Mouse (Mus musculus) stomach, embryonic 15.5 days (tissue): Measurements from ENCODE around the gene Defb23. TPM values are rescaled to one million over a fixed set of nuclear protein-coding genes. Genes with fewer than 3 reads are reported as not detected.
A peak's percentile ranks its signal among the peaks of the same experiment; 100 is the strongest.

Source experiments
- ATAC-seq: fragments of 200-750 bp; cut with Nextera tagmentation; 2 replicates; pipeline ENCODE4 v1.8.0; 2017; ENCODE audit warnings: low read depth, moderate number of reproducible peaks, moderate TSS enrichment; ENCODE audit not compliant: insufficient read depth, low FRiP score
- H3K27ac ChIP-seq: fragments of 300-500 bp; sonication (generic); 2 replicates; pipeline ENCODE4 v1.5.1; 2015; ENCODE audit warnings: mild to moderate bottlenecking, inconsistent platforms
- H3K27me3 ChIP-seq: fragments of 300-500 bp; sonication (generic); replicated peaks from 2 replicates; pipeline ENCODE4 v1.6.1; 2015; ENCODE audit warnings: inconsistent platforms
- H3K36me3 ChIP-seq: fragments of 300-500 bp; sonication (generic); 2 replicates; pipeline ENCODE4 v1.6.1; 2015; ENCODE audit warnings: inconsistent platforms
- H3K4me1 ChIP-seq: fragments of 300-500 bp; sonication (generic); 2 replicates; pipeline ENCODE4 v1.6.1; 2015; ENCODE audit warnings: inconsistent platforms
- H3K4me2 ChIP-seq: fragments of 300-500 bp; sonication (generic); 2 replicates; pipeline ENCODE4 v1.6.1; 2015; ENCODE audit warnings: mild to moderate bottlenecking, inconsistent platforms
- H3K4me3 ChIP-seq: fragments of 300-500 bp; sonication (generic); replicated peaks from 2 replicates; pipeline ENCODE4 v1.5.1; 2015; ENCODE audit warnings: inconsistent platforms
- H3K9ac ChIP-seq: fragments of 300-500 bp; sonication (generic); 2 replicates; pipeline ENCODE4 v1.6.1; 2015; ENCODE audit warnings: inconsistent platforms
- H3K9me3 ChIP-seq: fragments of 300-500 bp; sonication (generic); 2 replicates; pipeline ENCODE4 v1.6.1; 2016; ENCODE audit warnings: inconsistent platforms
- WGBS: fragments of 180-500 bp; shearing (Covaris S2); methylation state at CpG from one replicate; pipeline ENCODE4 v1.1.7; 2015; 5-methylcytosine and 5-hydroxymethylcytosine counted together
- polyA plus RNA-seq: library from polyadenylated mRNA; unstranded; fragments of >200 nt; fragmentation: Nextera tagmentation; extraction: Ambion mirVana; gene quantifications from 2 replicates; pipeline ENCODE4 v1.2.1, GENCODE M21; 2015

Defb23 gene
- polyA plus RNA-seq, 1 experiment from 2014 or later: not detected

DNA sequence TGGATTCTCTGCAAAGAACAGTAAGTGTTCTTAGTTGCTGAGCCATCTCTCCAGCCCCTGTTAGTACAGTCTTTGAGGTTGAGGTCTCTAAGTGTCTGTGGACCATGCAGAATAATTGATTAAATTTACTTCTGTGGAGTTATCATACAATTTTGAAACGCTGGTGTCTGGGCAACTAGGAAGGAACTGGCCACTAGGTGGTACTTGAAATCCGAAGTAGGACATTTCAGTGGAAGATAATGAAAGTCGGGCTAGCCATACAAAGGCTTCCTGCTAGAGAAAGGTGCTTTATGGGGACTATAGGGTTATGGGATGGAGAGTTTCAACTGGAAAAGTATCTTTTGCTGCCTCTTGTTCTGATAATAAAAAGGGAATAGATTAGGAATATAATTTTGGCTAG is 8.0 kb upstream of the Defb23 start:
- H3K9ac ChIP-seq: no peak overlapping the region
- ATAC-seq: no peak
- H3K36me3 ChIP-seq: no peaks in the 10 kb centered on the region
- WGBS: 26% methylated on average over 3 of the region's 3 CpGs
- H3K9me3 ChIP-seq: no peaks in the 10 kb centered on the region
- H3K27ac ChIP-seq: no peak overlapping the region
- H3K4me2 ChIP-seq: no peak overlapping the region
- no peak overlapping the region for H3K4me3 ChIP-seq
- no peaks in the 10 kb centered on the region for H3K27me3 ChIP-seq
- H3K4me1 ChIP-seq: no peaks in the 10 kb centered on the region

DNA sequence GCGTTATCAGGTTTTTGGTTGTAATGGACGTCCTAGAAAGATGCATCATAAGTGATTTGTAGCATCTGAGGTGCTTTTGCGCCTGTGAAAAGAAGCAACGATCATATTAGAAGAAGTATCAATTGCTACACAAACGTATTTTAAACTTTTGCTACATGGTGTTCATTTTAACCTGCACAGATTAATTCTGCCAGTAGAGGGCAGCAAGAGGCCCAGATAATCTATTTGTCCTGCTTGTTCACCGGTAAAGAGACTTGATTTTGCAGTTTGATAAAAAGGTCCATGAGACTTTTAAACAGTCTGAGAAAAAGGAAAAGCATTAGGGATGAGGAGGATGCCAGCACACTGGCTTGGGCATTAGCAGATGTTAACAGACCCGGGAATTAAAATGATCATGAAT is 6.6 kb upstream of the Defb23 start:
- WGBS: 26% methylated on average over 7 of the region's 7 CpGs
- no peak for ATAC-seq
- Histone ChIP-seq H3K4me3 (no peak overlapping the region), H3K9ac (no peak overlapping the region), H3K9me3 (no peaks in the 10 kb centered on the region), H3K4me1 (no peaks in the 10 kb centered on the region), H3K27ac (no peak overlapping the region), H3K27me3 (no peaks in the 10 kb centered on the region), H3K4me2 (no peak overlapping the region), H3K36me3 (no peaks in the 10 kb centered on the region)

DNA sequence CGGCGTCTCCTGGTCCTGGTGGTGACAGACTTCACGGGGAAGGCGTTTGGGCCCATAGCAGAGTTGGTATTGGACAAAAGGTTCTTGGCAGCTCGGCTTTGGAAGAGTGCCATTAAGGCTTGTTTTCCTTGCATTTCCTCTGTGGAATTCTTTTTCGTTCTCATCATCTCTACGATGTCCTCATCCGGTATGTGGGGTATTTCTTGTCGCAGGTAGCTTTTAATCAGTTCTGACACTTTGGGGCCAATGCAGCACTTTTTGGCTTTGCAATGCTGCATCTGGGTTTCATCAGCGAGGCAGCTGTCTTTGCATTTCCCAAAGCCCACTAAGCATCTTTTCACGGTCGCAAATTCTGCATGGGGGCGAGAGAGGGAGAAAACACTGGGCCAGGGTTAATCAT is 5.2 kb downstream of the Defb23 start:
- no peak overlapping the region for H3K9ac ChIP-seq
- no peaks in the 10 kb centered on the region for H3K4me1 ChIP-seq
- H3K27ac ChIP-seq: no peak overlapping the region
- no peaks in the 10 kb centered on the region for H3K36me3 ChIP-seq
- 47% methylated on average over 13 of the region's 13 CpGs for WGBS
- no peak for ATAC-seq
- H3K4me2 ChIP-seq: no peak overlapping the region
- H3K27me3 ChIP-seq: no peaks in the 10 kb centered on the region
- H3K4me3 ChIP-seq: no peak overlapping the region
- no peaks in the 10 kb centered on the region for H3K9me3 ChIP-seq

DNA sequence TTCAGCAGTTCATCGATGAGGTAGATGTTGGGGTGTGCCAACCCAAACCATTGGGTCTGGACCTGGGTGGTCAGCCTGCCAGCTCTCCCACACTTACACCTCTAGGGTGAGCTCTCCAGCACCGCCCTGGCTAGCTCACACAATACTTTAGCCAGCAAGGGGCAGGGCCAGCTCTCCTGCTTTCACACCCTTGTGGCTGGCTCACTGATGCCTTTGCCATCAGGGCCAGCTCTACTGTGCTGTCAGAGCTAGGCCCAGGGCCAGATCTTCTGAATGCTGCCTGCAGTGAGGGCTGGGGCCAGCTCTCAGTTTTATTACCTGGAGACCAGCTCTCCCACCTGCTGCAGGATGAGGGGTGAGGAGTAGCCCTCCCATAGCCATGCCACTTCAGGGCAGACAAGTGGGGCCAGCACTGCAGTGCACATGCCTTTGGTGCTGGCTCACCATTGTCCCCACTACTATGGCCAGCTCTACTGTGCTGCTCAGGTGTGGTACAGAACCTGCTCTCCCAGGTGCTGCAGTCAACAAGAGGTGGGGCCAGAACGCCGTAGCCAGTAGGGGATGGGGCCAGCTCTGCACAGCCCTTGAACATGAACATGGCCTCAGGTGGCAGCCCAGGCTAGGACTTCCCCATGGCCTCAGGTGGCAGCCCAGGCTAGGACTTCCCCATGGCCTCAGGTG is 12.2 kb downstream of the Defb23 start:
- WGBS: 73% methylated on average over 4 of the region's 4 CpGs
- Histone ChIP-seq H3K4me1 (no peaks in the 10 kb centered on the region), H3K36me3 (no peaks in the 10 kb centered on the region), H3K4me2 (no peak overlapping the region), H3K4me3 (no peak overlapping the region), H3K9me3 (no peaks in the 10 kb centered on the region), H3K9ac (no peak overlapping the region), H3K27ac (no peak overlapping the region), H3K27me3 (no peaks in the 10 kb centered on the region)
- no peak for ATAC-seq

DNA sequence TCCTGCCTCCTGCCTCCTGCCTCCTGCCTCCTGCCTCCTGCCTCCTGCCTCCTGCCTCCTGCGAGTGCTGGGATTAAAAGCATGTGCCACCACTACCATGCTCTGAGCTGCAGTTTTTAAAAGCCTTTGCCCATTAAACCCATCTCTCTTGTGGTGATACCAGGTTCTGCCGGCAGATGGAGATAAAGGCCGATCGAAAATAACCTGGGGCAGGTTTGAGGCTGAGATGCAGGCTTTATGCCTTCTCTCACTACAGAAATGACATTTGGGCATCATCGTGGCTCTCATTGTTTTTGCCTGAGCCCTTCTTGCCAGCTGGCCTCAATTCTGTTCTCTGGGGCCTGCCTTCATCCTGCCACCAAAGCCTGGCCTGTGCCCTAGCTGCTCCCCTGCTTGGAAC is 14.2 kb downstream of the Defb23 start:
- Histone ChIP-seq H3K4me2 (no peak overlapping the region), H3K27me3 (no peaks in the 10 kb centered on the region)

DNA sequence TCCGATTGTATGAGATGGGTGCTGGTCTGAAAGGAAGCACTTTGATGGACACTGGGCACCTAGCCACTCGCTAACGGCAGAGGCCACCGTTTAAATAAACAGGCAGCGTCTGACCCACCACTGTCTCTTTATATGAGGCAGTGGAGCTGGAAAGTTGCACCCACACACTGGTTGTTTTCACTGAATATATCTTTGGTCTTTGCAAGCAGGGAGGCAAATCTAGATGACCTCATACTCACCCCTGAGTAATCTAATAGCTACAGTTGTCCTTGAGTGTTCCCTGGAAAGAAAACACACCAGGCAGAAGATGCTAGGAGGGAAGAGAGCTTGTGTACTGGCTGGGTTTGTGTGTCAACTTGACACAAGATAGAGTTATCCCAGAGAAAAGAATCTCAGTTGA is 17.0 kb downstream of the Defb23 start:
- Histone ChIP-seq H3K27ac (no peak overlapping the region), H3K4me1 (no peaks in the 10 kb centered on the region), H3K9ac (no peak overlapping the region), H3K4me2 (no peak overlapping the region), H3K27me3 (no peaks in the 10 kb centered on the region), H3K9me3 (no peaks in the 10 kb centered on the region), H3K4me3 (no peak overlapping the region), H3K36me3 (no peaks in the 10 kb centered on the region)
- no peak for ATAC-seq
- 20% methylated on average over 5 of the region's 5 CpGs for WGBS

More for the DNA sequence above, 14.2 kb downstream of the Defb23 start:
- no peak overlapping the region for H3K27ac ChIP-seq
- H3K36me3 ChIP-seq: no peaks in the 10 kb centered on the region
- no peaks in the 10 kb centered on the region for H3K9me3 ChIP-seq
- H3K4me1 ChIP-seq: no peaks in the 10 kb centered on the region
- ATAC-seq: no peak
- WGBS: 4% methylated on average over 5 of the region's 5 CpGs
- H3K9ac ChIP-seq: no peak overlapping the region
- H3K4me3 ChIP-seq: no peak overlapping the region

DNA sequence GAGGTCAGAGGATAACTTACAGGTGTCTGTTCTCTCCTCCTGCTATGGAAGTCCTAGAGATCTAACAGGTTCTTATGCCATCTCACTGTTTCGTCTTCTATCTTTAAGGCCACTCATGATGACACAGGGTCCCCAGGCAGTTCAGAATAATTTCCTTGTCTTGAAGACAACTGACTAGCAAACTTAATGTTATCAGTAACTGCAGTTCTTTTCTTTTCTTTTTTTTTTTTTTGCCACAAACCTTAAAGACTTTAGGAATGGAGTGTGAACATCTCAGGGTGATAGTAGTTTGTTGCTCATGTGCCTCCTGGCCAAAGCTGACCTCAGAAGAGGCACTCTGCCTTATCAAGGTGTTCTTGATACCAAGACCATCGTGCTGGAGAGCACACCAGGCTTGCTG is 17.8 kb downstream of the Defb23 start:
- 51% methylated on average over 2 of the region's 2 CpGs for WGBS
- Histone ChIP-seq H3K4me3 (no peak overlapping the region), H3K27me3 (no peaks in the 10 kb centered on the region), H3K27ac (no peak overlapping the region), H3K4me1 (no peaks in the 10 kb centered on the region), H3K4me2 (no peak overlapping the region), H3K9me3 (no peaks in the 10 kb centered on the region), H3K9ac (no peak overlapping the region), H3K36me3 (no peaks in the 10 kb centered on the region)
- no peak for ATAC-seq

DNA sequence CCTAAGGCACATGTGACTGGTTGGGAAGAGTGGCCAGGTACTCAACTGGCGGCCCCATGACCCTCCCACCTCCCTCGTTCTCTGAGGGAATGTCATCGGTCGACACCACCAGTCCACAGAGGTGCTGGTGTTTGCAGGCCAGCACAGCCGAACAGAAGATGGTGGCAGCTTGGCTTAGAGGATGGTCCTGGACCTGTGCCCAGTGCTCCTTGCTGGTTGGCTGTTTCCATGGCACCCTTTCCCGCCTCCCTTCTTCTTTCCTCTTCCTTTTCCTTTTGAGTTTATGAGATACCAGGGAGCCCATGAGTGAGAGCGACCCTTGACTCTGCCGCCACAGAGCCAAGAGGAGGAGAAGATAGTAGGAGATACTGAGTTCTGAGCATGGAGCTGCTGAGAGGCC is 21.1 kb downstream of the Defb23 start:
- no peak for ATAC-seq
- Histone ChIP-seq H3K4me3 (no peak overlapping the region), H3K36me3 (no peaks in the 10 kb centered on the region), H3K27me3 (no peaks in the 10 kb centered on the region), H3K9me3 (no peaks in the 10 kb centered on the region), H3K27ac (no peak overlapping the region), H3K4me1 (0 out of 2 replicates have a peak, but pooled peaks cover 4% of the 10 kb centered on the region), H3K9ac (no peak overlapping the region), H3K4me2 (no peak overlapping the region)
- 91% methylated on average over 8 of the region's 8 CpGs for WGBS

DNA sequence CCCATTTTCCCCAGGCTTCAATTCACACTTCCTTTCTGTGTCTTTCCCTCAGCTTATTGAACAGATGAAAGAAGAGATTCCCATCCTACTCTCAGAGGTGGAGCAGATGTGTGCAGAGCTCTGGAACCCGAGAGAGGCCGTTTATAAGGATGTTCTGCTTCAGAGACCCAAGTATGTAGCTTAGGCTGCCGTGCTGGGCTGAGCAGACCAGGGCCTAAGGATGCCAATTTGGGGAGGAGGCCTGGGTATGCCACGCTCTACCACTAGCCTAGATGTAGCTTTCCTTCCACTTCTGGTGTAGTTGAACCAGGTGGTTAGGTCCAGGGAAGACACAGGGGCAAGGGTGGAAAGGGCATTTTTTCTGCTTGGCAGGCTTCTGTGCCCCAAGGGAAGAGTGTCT is 22.1 kb downstream of the Defb23 start:
- Histone ChIP-seq H3K4me2 (no peak overlapping the region), H3K4me3 (no peak overlapping the region), H3K9ac (no peak overlapping the region), H3K36me3 (no peaks in the 10 kb centered on the region), H3K27me3 (no peaks in the 10 kb centered on the region), H3K9me3 (no peaks in the 10 kb centered on the region), H3K4me1 (peaks cover 5% of the 10 kb centered on the region; the same call in 1 of the 2 replicates), H3K27ac (no peak overlapping the region)
- 83% methylated on average over 4 of the region's 4 CpGs for WGBS
- no peak for ATAC-seq

DNA sequence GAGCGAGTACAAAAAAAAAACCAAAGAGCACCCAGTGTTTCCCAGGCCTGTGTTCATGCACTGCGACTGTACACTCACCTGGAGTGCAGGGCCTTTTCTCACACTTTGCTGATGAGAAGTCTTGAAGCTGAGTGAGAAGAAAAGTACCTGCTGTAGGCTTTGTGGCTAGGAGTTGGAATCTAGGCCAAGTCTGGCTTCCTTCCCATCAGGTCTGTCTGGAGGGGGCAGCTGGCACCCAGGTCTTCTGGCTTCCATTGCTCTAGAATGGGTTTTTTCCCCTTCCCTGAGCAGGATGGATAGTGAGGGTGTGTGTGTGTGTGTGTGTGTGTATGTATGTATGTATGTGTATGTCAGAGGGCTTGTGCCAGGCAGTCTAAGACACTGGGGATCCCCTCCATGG is 24.6 kb downstream of the Defb23 start:
- Histone ChIP-seq H3K4me1 (peaks cover 7% of the 10 kb centered on the region; the same call in 1 of the 2 replicates), H3K36me3 (no peaks in the 10 kb centered on the region), H3K4me3 (no peak overlapping the region), H3K27ac (no peak overlapping the region), H3K9me3 (no peaks in the 10 kb centered on the region), H3K9ac (no peak overlapping the region), H3K27me3 (no peaks in the 10 kb centered on the region), H3K4me2 (no peak overlapping the region)
- WGBS: 72% methylated on average over 2 of the region's 2 CpGs
- ATAC-seq: no peak

DNA sequence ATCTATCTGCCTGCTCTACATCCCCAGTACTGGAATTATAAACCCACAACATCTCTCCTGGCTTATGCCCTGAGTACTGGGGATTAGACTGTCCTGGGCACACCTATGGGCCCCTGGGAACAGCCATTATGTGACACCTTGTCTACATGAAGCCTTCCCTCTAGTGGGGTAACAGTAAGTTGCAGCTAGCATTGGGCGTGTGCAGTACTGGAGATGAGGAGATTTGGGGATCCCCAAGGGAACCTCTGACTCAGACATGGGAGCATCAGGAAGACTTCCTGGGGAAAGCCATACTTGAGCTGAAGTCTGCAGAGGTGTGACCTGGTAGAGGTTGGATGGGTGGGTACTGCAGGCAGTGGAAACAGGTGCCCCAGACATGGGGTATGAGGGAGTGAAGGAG is 25.5 kb downstream of the Defb23 start:
- ATAC-seq: no peak
- H3K9ac ChIP-seq: no peak overlapping the region
- no peaks in the 10 kb centered on the region for H3K36me3 ChIP-seq
- no peak overlapping the region for H3K4me3 ChIP-seq
- no peak overlapping the region for H3K4me2 ChIP-seq
- no peak overlapping the region for H3K27ac ChIP-seq
- H3K4me1 ChIP-seq: peaks cover 7% of the 10 kb centered on the region; the same call in 1 of the 2 replicates
- no peaks in the 10 kb centered on the region for H3K27me3 ChIP-seq
- no peaks in the 10 kb centered on the region for H3K9me3 ChIP-seq
- 77% methylated on average over 1 of the region's 1 CpGs for WGBS

DNA sequence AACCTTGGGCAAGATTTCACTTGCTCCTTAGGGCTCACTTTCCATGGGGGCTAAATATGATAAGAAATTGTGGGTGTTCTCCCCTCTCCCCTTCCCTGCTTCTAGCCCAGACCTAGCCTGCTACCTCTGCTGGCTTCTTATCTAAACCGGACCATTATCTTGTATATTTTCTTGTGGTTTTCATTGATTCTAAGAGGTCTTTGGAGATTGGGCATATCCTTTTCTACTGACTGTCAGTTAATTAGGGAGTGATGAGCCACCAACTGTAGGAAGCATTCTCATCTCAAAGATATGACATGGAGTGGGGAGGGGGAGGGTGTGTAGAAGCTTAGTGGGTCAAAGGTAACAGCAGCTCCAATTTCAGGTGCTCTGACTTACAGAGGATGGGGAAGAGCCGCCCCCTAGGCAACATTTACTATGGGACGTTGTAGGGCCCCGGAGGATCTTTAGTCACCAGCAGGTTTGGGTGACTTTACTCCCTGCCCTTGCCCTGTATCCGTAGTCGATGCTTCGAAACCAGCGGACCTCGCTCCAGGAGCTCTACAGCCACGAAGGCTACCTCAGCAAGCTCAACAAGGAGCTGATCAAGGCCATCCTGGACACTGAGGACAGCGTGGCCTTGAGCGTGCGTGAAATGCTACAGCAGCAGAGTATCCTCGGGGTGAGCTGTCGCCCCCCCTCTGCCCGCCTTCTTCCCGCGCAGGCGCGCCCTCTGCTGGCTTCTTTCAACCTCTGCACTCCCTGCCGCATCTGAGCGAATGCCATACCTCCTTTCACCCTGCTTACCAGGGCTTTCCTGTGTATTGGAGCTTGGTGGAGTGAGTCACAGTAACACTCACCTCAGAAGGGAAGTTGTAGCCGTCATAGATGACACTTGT is 27.2 kb downstream of the Defb23 start:
- Histone ChIP-seq H3K4me1 (peaks cover 7% of the 10 kb centered on the region; the same call in 1 of the 2 replicates), H3K9ac (no peak overlapping the region), H3K36me3 (no peaks in the 10 kb centered on the region), H3K4me2 (peak overlapping the region; percentile 62), H3K27me3 (no peaks in the 10 kb centered on the region), H3K4me3 (peak overlapping the region; percentile 26), H3K27ac (no peak overlapping the region), H3K9me3 (no peaks in the 10 kb centered on the region)
- WGBS: 3% methylated on average over 23 of the region's 23 CpGs
- peak; percentile 64 for ATAC-seq
